ENCODE assay signal across 32 mouse cellular contexts in genomic region chr5:39423720-39424119, GRCm38 (mm10).
"Had no signal": no experiment of that assay in that cellular context is flagged by ENCODE, and none has a peak within 500 bp of the region (broad histone marks: within the 10 kb centered on the region; RNA-seq: fewer than 3 reads in every experiment).

No protein-coding gene starts in this region.

- H3K27me3 ChIP-seq: limb, embryonic 12.5 days; limb, embryonic 15.5 days; liver, embryonic 12.5 days; liver, embryonic 13.5 days; liver, embryonic 15.5 days; lung, embryonic 15.5 days; megakaryocyte, embryonic 14.5 days; midbrain, embryonic 12.5 days; midbrain, embryonic 13.5 days; midbrain, embryonic 15.5 days had no signal

- H3K36me3 ChIP-seq: limb, embryonic 10.5 days; limb, embryonic 12.5 days; limb, embryonic 13.5 days; limb, embryonic 15.5 days; liver, embryonic 12.5 days; liver, embryonic 13.5 days; liver, embryonic 15.5 days; lung, embryonic 15.5 days; midbrain, embryonic 10.5 days; midbrain, embryonic 12.5 days; midbrain, embryonic 13.5 days; midbrain, embryonic 15.5 days had no signal

- H3K9ac ChIP-seq: limb, embryonic 12.5 days; limb, embryonic 13.5 days; limb, embryonic 15.5 days; liver, embryonic 12.5 days; liver, embryonic 13.5 days; liver, embryonic 14.5 days; liver, embryonic 15.5 days; liver, postnatal 0 days; lung, embryonic 14.5 days; lung, embryonic 15.5 days; midbrain, embryonic 12.5 days; midbrain, embryonic 13.5 days; midbrain, embryonic 15.5 days had no signal

- ATAC-seq: liver, embryonic 12.5 days; liver, postnatal 0 days; lung, postnatal 0 days; midbrain, embryonic 13.5 days; midbrain, embryonic 15.5 days; midbrain, embryonic 16.5 days had no signal

- H3K9me3 ChIP-seq: limb, embryonic 10.5 days; limb, embryonic 12.5 days; limb, embryonic 13.5 days; limb, embryonic 15.5 days; liver, embryonic 12.5 days; liver, embryonic 13.5 days; liver, embryonic 15.5 days; lung, embryonic 15.5 days; megakaryocyte, embryonic 14.5 days; midbrain, embryonic 10.5 days; midbrain, embryonic 12.5 days; midbrain, embryonic 13.5 days; midbrain, embryonic 15.5 days had no signal

- H3K27ac ChIP-seq: left cerebral cortex, adult 2 months; limb, embryonic 10.5 days; limb, embryonic 12.5 days; limb, embryonic 13.5 days; limb, embryonic 15.5 days; liver, embryonic 12.5 days; liver, embryonic 13.5 days; liver, embryonic 14.5 days; liver, embryonic 15.5 days; lung, embryonic 15.5 days; macrophage; midbrain, embryonic 10.5 days; midbrain, embryonic 12.5 days; midbrain, embryonic 13.5 days; midbrain, embryonic 15.5 days had no signal

- DNase-seq: left cerebral cortex, postnatal 4 days; liver; liver, embryonic 13.5 days; liver, postnatal 0 days; lung, adult 18-20 months; lung, adult 2 months; lung, embryonic 14.5 days; lung, postnatal 10 days; lung, postnatal 14 days; lung, postnatal 36 days; lung, postnatal 4 days; midbrain, embryonic 14.5 days had no signal

- H3K4me2 ChIP-seq: limb, embryonic 12.5 days; limb, embryonic 13.5 days; limb, embryonic 15.5 days; liver, embryonic 11.5 days; liver, embryonic 12.5 days; liver, embryonic 13.5 days; liver, embryonic 15.5 days; lung, embryonic 14.5 days; lung, embryonic 15.5 days; midbrain, embryonic 11.5 days; midbrain, embryonic 12.5 days; midbrain, embryonic 13.5 days; midbrain, embryonic 15.5 days had no signal

- H3K4me1 ChIP-seq: limb, embryonic 10.5 days; limb, embryonic 12.5 days; liver, embryonic 12.5 days; liver, embryonic 13.5 days; liver, embryonic 15.5 days; lung, embryonic 15.5 days; midbrain, embryonic 10.5 days; midbrain, embryonic 12.5 days; midbrain, embryonic 13.5 days; midbrain, embryonic 15.5 days had no signal

- H3K4me3 ChIP-seq: left cerebral cortex, adult 2 months; limb, embryonic 10.5 days; limb, embryonic 12.5 days; limb, embryonic 13.5 days; limb, embryonic 15.5 days; liver, embryonic 12.5 days; liver, embryonic 13.5 days; liver, embryonic 15.5 days; lung, embryonic 15.5 days; megakaryocyte, embryonic 14.5 days; midbrain, embryonic 10.5 days; midbrain, embryonic 12.5 days; midbrain, embryonic 13.5 days; midbrain, embryonic 15.5 days; myocyte had no signal
